Mouse (Mus musculus) neural tube, embryonic 13.5 days (tissue): Measurements from ENCODE around the gene 1700067K01Rik. TPM values are rescaled to one million over a fixed set of nuclear protein-coding genes. Genes with fewer than 3 reads are reported as not detected.

ENCODE experiments used
- ATAC-seq: fragments of 200-750 bp; cut with Nextera tagmentation; 2 replicates; pipeline ENCODE4 v1.8.0; 2017; ENCODE audit warnings: low read depth, mild to moderate bottlenecking, moderate TSS enrichment, moderate library complexity
- H3K27ac ChIP-seq: fragments of 300-500 bp; sonication (generic); replicated peaks from 2 replicates; pipeline ENCODE4 v1.5.1; 2015; ENCODE audit warnings: moderate library complexity, mild to moderate bottlenecking, inconsistent platforms
- H3K27me3 ChIP-seq: fragments of 300-500 bp; sonication (generic); 2 replicates; pipeline ENCODE4 v1.6.1; 2015; ENCODE audit warnings: mild to moderate bottlenecking, inconsistent platforms
- H3K36me3 ChIP-seq: fragments of 300-500 bp; sonication (generic); 2 replicates; pipeline ENCODE4 v1.6.1; 2015; ENCODE audit warnings: mild to moderate bottlenecking, inconsistent platforms
- H3K4me1 ChIP-seq: fragments of 300-500 bp; sonication (generic); replicated peaks from 2 replicates; pipeline ENCODE4 v1.6.1; 2015; ENCODE audit warnings: inconsistent platforms
- H3K4me2 ChIP-seq: fragments of 300-500 bp; sonication (generic); 2 replicates; pipeline ENCODE4 v1.6.1; 2015; ENCODE audit warnings: inconsistent platforms, mild to moderate bottlenecking, moderate library complexity
- H3K4me3 ChIP-seq: fragments of 300-500 bp; sonication (generic); 2 replicates; pipeline ENCODE4 v1.5.1; 2015; ENCODE audit warnings: mild to moderate bottlenecking, inconsistent platforms
- H3K9ac ChIP-seq: fragments of 300-500 bp; sonication (generic); 2 replicates; pipeline ENCODE4 v1.6.1; 2015; ENCODE audit warnings: moderate library complexity, mild to moderate bottlenecking, inconsistent platforms
- H3K9me3 ChIP-seq: fragments of 300-500 bp; sonication (generic); 2 replicates; pipeline ENCODE4 v1.6.1; 2016; ENCODE audit warnings: inconsistent platforms
- WGBS: fragments of 180-500 bp; shearing (Covaris S2); methylation state at CpG from one replicate; pipeline ENCODE4 v1.1.7; 2015; 5-methylcytosine and 5-hydroxymethylcytosine counted together
- polyA plus RNA-seq: library from polyadenylated mRNA; unstranded; fragments of >200 nt; fragmentation: Nextera tagmentation; extraction: Ambion mirVana; gene quantifications from 2 replicates; pipeline ENCODE4 v1.2.1, GENCODE M21; 2015

Gene 1700067K01Rik
- polyA plus RNA-seq, 1 experiment from 2014 or later: 0.87 TPM

DNA sequence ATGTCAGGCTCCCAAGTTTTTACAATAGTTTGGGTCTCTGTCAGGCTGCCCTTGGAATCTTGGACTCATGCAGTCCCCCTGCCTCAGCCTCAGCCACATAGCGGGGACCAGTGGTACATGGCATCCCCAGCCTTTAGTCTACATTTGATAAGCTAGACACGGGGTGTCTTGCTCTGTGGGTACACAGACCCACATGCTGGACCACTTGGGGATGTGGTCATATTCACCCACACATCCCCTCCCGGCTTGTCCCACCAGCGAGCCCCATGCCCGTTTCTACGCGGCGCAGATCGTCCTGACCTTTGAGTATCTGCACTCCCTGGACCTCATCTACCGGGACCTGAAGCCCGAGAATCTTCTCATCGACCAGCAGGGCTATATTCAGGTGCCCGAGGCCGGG is 11.1 kb upstream of the 1700067K01Rik start:
- H3K4me1 ChIP-seq: no peaks in the 10 kb centered on the region
- 94% methylated on average over 14 of the region's 14 CpGs for WGBS
- H3K9ac ChIP-seq: no peak overlapping the region
- H3K4me3 ChIP-seq: no peak overlapping the region
- ATAC-seq: no peak
- no peak overlapping the region for H3K4me2 ChIP-seq
- no peak overlapping the region for H3K27ac ChIP-seq
- peaks cover 90% of the 10 kb centered on the region for H3K36me3 ChIP-seq
- no peaks in the 10 kb centered on the region for H3K9me3 ChIP-seq
- no peaks in the 10 kb centered on the region for H3K27me3 ChIP-seq

DNA sequence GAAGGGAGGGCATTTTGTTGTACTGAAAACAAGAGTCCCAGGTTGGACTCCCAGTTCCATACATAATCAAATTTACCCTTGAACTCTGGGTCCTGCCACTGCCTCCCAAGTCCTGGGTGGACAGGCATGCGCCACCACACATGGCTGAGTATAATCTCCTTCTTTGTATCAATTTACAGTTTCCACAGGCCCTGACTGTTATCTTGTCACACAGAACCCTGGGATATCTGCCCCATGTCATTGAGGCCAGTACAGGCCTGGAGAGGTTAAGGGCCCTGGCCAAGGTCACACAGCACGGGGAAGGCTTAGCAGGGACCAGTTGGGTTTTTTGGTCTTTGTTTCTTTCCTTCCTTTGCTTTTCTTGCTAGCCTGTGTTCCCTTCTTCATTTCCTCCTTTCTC is 8.8 kb upstream of the 1700067K01Rik start:
- H3K27ac ChIP-seq: no peak overlapping the region
- H3K27me3 ChIP-seq: no peaks in the 10 kb centered on the region
- 79% methylated on average over 2 of the region's 2 CpGs for WGBS
- no peak for ATAC-seq
- H3K4me3 ChIP-seq: no peak overlapping the region
- H3K9ac ChIP-seq: no peak overlapping the region
- peaks cover 68% of the 10 kb centered on the region for H3K36me3 ChIP-seq
- no peaks in the 10 kb centered on the region for H3K9me3 ChIP-seq
- H3K4me1 ChIP-seq: peaks cover 8% of the 10 kb centered on the region; the same call in 1 of the 2 replicates
- no peak overlapping the region for H3K4me2 ChIP-seq

DNA sequence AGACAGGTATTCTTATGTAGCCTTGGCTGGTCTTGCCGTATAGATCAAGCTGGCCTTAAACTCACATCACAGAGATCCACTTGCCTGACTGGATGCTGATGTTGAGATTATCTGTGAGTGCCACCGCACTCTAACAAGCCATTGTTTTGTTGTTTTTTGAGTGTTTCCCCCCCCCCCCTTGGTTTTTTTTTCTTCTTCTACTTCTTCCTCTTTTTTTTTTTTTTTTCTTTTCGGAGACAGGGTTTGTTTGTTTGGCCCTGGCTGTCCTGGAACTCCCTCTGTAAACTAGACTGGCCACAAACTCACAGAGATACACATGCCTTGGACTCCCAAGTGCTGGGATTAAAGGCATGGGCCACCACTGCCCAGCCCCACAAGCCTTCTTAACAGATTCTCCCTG is 7.3 kb upstream of the 1700067K01Rik start:
- 87% methylated on average over 3 of the region's 3 CpGs for WGBS
- no peaks in the 10 kb centered on the region for H3K9me3 ChIP-seq
- ATAC-seq: no peak
- H3K9ac ChIP-seq: no peak overlapping the region
- H3K4me2 ChIP-seq: no peak overlapping the region
- peaks cover 52% of the 10 kb centered on the region for H3K36me3 ChIP-seq
- H3K27ac ChIP-seq: no peak overlapping the region
- H3K4me1 ChIP-seq: peaks cover 13% of the 10 kb centered on the region
- no peaks in the 10 kb centered on the region for H3K27me3 ChIP-seq
- no peak overlapping the region for H3K4me3 ChIP-seq

DNA sequence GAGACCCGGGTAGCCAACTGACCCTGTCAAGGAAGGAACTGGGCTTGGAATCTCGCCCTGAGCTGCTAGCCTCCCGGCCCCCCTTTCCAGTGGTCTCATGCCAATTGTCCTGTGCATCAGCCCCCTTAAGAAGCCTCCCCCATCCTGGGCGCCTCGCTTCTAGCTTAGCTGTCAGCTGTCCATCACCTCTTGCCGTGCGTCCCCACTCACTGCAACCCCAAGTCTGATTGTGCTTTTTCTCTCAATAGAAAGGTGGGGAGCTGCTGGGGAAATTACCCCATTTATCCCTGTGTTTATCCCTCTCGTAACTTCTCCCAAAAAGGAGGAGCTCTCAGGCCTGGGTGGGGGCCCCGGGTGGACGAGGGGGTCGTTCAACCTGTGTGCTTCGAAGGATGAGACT is 5.3 kb upstream of the 1700067K01Rik start:
- Histone ChIP-seq H3K4me1 (peaks cover 26% of the 10 kb centered on the region), H3K4me3 (peak overlapping the region; percentile 79), H3K36me3 (peaks cover 47% of the 10 kb centered on the region), H3K27ac (no peak overlapping the region), H3K27me3 (peaks cover 15% of the 10 kb centered on the region), H3K9me3 (no peaks in the 10 kb centered on the region), H3K4me2 (peak overlapping the region; percentile 74), H3K9ac (no peak overlapping the region)
- 0 out of 2 replicates have a peak, but pooled peaks have one; percentile 4 for ATAC-seq
- 11% methylated on average over 12 of the region's 12 CpGs for WGBS

DNA sequence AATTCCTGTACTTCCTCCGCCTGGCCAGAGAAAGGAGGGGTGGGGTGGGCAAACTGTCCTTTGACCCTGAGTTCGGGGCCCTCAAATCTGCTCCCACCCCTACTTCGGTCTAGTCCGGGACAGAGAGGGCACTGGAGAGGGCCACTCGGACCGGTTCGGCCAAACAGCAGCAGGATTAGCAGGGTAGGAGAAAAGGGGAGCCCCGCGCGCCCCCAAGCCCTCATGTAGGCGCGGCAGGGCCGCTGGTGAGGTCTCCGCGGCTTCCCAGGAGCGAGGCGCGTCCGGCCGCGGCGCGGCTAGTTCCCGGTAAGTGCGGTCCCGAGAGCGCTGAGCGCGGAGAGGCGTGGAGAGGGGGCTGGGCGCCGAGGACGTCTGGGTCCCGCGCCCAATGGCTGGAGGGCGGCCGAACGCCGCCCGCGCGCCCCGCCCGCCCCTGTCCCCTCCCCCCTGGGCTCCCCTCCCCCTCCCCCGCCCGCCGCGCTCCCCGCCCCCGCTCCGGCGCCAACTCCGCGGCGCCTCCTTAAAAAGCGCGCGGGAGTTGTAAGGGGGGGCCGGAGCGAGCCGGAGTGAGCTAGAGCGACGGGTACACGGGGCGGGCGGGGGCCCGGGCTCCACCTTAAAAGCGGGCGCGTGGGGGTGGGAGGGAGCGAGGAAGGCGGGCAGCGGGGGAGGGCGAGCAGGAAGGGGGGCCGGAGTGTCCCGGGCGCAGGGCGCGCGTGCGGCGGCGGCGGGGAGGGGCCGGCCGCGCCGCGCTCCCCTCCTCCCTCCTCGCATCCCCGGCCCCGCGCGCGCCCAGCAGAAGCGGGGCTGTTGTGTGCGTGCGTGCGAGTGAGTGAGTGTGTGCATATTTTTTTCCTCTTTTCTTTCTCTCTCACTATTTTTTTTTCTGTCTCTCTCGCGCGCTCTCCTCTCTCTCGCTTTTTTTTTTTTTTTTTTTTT is 4.5 kb upstream of the 1700067K01Rik start:
- H3K27ac ChIP-seq: peak overlapping the region; percentile 97
- peak; percentile 69 for ATAC-seq
- WGBS: under 1% methylated on average over 77 of the region's 103 CpGs

DNA sequence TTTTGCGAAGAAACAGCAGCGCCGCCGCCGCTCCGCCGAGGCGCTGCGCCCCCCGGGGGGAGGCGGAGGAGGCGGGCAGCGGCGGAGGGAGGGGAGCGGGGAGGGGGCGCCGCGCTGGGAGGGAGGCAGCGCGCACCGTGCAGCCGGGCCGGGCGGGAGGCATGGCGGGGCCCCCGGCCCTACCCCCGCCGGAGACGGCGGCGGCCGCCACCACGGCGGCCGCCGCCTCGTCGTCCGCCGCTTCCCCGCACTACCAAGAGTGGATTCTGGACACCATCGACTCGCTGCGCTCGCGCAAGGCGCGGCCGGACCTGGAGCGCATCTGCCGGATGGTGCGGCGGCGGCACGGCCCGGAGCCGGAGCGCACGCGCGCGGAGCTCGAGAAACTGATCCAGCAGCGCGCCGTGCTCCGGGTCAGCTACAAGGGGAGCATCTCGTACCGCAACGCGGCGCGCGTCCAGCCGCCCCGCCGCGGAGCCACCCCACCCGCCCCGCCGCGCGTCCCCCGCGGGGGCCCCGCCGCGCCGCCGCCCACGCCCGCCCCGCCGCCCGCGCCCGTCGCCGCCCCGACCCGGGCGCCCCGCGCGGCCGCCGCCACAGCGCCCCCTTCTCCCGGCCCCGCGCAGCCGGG is 3.7 kb upstream of the 1700067K01Rik start, which contains the start of gene Samd1:
TSS of gene Samd1 (plus strand) at position 162 of the 631 bp plus-strand sequence.
- Histone ChIP-seq H3K4me3 (peak within 1 kb of the TSS; percentile 79), H3K27me3 (peaks cover 29% of the 10 kb centered on the region), H3K9ac (peak within 1 kb of the TSS; percentile 91), H3K27ac (peak within 1 kb of the TSS; percentile 97), H3K9me3 (no peaks in the 10 kb centered on the region), H3K4me2 (peak within 1 kb of the TSS; percentile 81), H3K4me1 (peaks cover 33% of the 10 kb centered on the region), H3K36me3 (peaks cover 36% of the 10 kb centered on the region)
- 2% methylated on average over 49 of the region's 112 CpGs for WGBS
- ATAC-seq: peak; percentile 12; the same call in 1 of the 2 replicates

More for the DNA sequence above, 4.5 kb upstream of the 1700067K01Rik start:
- Histone ChIP-seq H3K9me3 (no peaks in the 10 kb centered on the region), H3K9ac (peak overlapping the region; percentile 91), H3K4me1 (peaks cover 33% of the 10 kb centered on the region), H3K27me3 (peaks cover 23% of the 10 kb centered on the region), H3K4me3 (peak overlapping the region; percentile 79), H3K36me3 (peaks cover 43% of the 10 kb centered on the region), H3K4me2 (peak overlapping the region; percentile 74)

DNA sequence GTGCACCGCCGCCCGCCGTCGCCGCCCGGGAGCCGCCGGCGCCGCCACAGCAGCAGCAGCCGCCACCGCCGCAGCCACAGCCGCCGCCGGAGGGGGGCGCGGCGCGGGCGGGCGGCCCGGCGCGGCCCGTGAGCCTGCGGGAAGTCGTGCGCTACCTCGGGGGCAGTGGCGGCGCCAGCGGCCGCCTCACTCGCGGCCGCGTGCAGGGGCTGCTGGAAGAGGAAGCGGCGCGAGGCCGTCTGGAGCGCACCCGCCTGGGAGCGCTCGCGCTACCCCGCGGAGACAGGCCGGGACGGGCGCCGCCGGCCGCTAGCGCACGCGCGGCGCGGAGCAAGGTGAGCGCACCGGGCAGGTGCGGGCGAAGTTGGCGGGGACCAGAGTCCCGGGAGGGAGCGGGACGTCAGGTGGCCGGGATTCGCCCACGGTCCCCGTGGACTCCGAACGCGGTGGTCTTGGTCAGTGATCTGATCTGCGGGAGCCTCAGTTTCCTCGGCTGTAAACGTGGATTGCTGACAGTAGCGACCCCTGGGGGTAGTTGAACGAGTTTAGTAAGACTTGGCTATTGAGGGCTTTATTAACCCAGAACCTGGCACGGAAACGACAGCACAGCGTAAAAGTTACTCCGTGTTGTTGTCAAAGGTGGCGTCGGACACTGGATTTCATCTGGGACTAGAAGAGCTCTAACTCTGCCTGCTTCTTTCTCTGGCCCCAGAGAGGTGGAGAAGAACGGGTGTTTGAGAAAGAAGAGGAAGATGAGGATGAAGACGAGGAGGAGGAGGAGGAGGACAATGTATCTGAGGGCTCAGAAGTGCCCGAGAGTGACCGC is 2.9 kb upstream of the 1700067K01Rik start:
- under 1% methylated on average over 76 of the region's 92 CpGs for WGBS
- peak overlapping the region; percentile 92 for H3K27ac ChIP-seq
- H3K4me1 ChIP-seq: peaks cover 38% of the 10 kb centered on the region
- no peaks in the 10 kb centered on the region for H3K9me3 ChIP-seq
- peak overlapping the region; percentile 85 for H3K9ac ChIP-seq
- peak overlapping the region; percentile 81 for H3K4me2 ChIP-seq
- H3K27me3 ChIP-seq: peaks cover 33% of the 10 kb centered on the region
- H3K36me3 ChIP-seq: peaks cover 35% of the 10 kb centered on the region
- peak; percentile 16; the same call in 1 of the 2 replicates for ATAC-seq
- peak overlapping the region; percentile 79 for H3K4me3 ChIP-seq

DNA sequence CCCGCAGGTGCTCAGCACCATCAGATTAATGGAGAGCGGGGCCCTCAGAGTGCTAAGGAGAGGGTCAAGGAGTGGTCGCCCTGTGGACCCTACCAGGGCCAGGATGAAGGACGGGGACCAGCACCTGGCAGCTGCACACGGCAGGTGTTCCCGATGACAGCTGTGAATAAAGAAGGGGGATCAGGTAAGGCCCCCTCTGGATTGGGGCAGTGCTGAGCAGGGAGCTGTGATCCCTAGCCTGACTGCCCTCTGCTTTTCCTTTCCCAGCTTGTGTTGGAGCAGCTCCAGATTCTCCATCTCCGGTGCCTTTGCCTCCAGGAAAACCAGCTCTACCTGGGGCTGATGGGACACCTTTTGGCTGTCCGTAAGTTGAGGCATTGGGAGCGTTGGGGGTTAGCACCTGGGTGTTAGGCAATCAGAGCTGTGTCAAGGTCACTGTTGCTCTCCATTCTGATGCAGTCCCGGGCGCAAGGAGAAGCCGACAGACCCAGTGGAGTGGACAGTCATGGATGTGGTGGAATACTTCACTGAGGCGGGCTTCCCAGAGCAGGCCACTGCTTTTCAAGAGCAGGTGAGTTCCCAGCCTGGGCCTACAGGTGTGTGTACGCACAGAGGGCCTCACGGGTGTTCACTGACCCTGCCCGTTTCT is 2.1 kb upstream of the 1700067K01Rik start:
- no peak for ATAC-seq
- H3K36me3 ChIP-seq: peaks cover 30% of the 10 kb centered on the region
- 72% methylated on average over 16 of the region's 16 CpGs for WGBS
- peak overlapping the region; percentile 85 for H3K9ac ChIP-seq
- H3K4me1 ChIP-seq: peaks cover 43% of the 10 kb centered on the region
- peak overlapping the region; percentile 81 for H3K4me2 ChIP-seq
- H3K9me3 ChIP-seq: no peaks in the 10 kb centered on the region
- H3K4me3 ChIP-seq: peak overlapping the region; percentile 79
- H3K27ac ChIP-seq: no peak overlapping the region
- H3K27me3 ChIP-seq: peaks cover 33% of the 10 kb centered on the region

DNA sequence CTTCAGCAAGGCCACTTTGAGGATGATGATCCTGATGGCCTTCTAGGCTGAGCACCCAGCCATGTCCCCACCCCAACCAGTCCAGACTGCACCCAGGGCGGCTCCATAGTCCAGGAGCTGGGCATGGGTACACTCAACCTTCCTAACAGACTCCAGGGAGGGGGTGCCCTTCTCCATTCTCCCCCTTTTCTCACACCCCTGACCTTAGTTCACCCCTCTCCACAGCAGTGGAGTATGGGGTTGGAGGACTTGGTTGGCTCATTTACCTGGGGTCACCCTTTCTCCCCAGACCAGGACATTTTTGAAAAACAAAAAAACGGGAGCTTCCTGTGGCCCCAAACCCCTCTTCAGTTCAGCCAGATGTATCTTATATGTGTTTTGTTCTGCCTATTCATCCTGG is 1.5 kb upstream of the 1700067K01Rik start:
- Histone ChIP-seq H3K4me2 (peak overlapping the region; percentile 81; the same call in 1 of the 2 replicates), H3K9ac (no peak overlapping the region)

DNA sequence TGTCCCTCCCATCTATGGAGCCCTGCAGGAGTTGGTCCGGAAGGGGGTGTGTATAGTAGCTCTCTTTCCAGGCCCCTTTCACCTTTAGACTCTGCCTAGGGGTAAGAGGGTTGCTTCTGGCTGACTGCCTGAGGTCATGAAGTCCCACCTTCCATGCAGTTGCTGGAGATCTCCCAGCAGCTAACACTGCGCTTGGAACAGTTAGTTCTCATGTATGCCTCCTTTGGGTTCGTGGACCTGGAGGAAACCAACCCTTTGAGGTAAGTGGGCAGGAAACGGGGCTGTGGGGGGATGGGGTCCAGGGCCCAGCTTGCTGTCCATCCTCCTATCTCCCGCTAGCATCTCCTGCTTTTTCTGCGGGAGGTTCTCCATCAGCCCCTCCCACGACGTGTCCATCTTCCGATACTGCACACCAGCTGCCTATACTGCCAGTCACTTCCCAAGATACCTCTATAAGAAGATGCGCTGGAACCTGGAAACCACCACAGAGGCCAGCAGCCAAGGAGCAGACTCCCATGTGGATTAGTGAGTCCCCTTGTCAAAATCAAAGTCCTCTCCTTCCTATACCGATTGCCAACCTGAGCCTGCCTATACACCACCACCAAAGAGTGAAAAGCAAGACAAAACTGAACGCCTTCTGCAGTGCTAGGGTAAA is 1.8 kb downstream of the 1700067K01Rik start:
- no peak for ATAC-seq
- H3K4me1 ChIP-seq: peaks cover 42% of the 10 kb centered on the region
- no peak overlapping the region for H3K27ac ChIP-seq
- H3K36me3 ChIP-seq: peaks cover 20% of the 10 kb centered on the region
- 0 out of 2 replicates have a peak overlapping the region, but pooled peaks have one; percentile 13 for H3K9ac ChIP-seq
- H3K4me3 ChIP-seq: no peak overlapping the region
- no peaks in the 10 kb centered on the region for H3K9me3 ChIP-seq
- no peak overlapping the region; the same call in 1 of the 2 replicates for H3K4me2 ChIP-seq
- peaks cover 33% of the 10 kb centered on the region for H3K27me3 ChIP-seq
- 59% methylated on average over 12 of the region's 12 CpGs for WGBS

More for the DNA sequence above, 1.5 kb upstream of the 1700067K01Rik start:
- Histone ChIP-seq H3K4me3 (no peak overlapping the region), H3K4me1 (peaks cover 46% of the 10 kb centered on the region), H3K9me3 (no peaks in the 10 kb centered on the region), H3K27ac (no peak overlapping the region), H3K27me3 (peaks cover 33% of the 10 kb centered on the region), H3K36me3 (peaks cover 23% of the 10 kb centered on the region)
- WGBS: 94% methylated on average over 2 of the region's 2 CpGs
- ATAC-seq: no peak
